In the genomic region with DNA sequence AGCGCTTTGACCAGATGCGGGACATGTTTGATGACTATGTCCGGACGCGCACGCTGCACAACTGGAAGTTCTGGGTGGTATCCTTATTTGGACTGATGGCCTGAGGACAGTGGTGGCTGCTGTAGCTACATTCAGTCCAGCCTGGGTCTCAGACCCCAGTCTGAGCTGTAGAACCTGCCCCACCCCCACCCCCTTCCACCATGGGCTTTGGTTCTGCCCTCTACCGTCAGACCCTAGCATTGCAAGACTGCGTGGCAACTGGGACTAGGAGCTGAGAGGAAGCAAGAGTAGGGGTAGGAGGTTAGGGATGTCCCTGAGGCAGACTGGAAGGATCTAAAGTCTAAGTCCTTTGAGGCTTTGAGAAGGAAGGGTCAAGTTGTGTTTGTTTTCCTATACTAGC, we compare ENCODE assay signal across 8 mouse cellular contexts. TPM values are rescaled to one million over a fixed set of nuclear protein-coding genes. Genes with fewer than 3 reads are reported as not detected.
DNase-seq lines count a peak whose midpoint lies in the region; ATAC-seq and TF ChIP-seq lines count a peak whose summit lies in the region.

No protein-coding gene starts in this region.

- H3K4me2 ChIP-seq in hindbrain, embryonic 16.5 days (ENCODE audit: low read length), result peak overlapping the region; percentile 57
- peak overlapping the region; percentile 38; the same call in 1 of the 2 replicates for H3K4me2 ChIP-seq in neural tube, embryonic 14.5 days (ENCODE audit: low read depth, low read length)

- H3K36me3 ChIP-seq in G1E (replicated peaks), result no peaks in the 10 kb centered on the region
- H3K36me3 ChIP-seq in hindbrain, embryonic 16.5 days (ENCODE audit: control insufficient read depth, insufficient read depth, low read length), result no peaks in the 10 kb centered on the region
- no peaks in the 10 kb centered on the region for H3K36me3 ChIP-seq in neural tube, embryonic 14.5 days (ENCODE audit: control insufficient read depth, insufficient read depth, low read length)

- no peak overlapping the region for H3K27ac ChIP-seq in embryonic fibroblast, embryonic 13.5 days (ENCODE audit: insufficient read depth, low read length)
- no peak overlapping the region for H3K27ac ChIP-seq in hindbrain, embryonic 16.5 days (ENCODE audit: low read depth, low read length)
- H3K27ac ChIP-seq in neural tube, embryonic 14.5 days (ENCODE audit: low read depth, low read length), result no peak overlapping the region

- WGBS in hindbrain, embryonic 16.5 days, result 7% methylated on average over 8 of the region's 8 CpGs
- 8% methylated on average over 8 of the region's 8 CpGs for WGBS in lung, adult 2 months
- 6% methylated on average over 8 of the region's 8 CpGs for WGBS in neural tube, embryonic 14.5 days

- no peak overlapping the region for H3K9ac ChIP-seq in hindbrain, embryonic 16.5 days (ENCODE audit: low read depth, low read length)
- H3K9ac ChIP-seq in neural tube, embryonic 14.5 days (replicated peaks; ENCODE audit: low read depth, low read length), result no peak overlapping the region

- peak; percentile 39 to 51 for DNase-seq in cerebellum, postnatal 10 days
- DNase-seq in cerebellum, adult 9-10 months, result no peak
- DNase-seq in G1E (ENCODE audit: low spot score), result no peak
- DNase-seq in lung, adult 2 months, result peak; percentile 30
- no peak for DNase-seq in frontal cortex, postnatal 36 days (ENCODE audit: low spot score in 2 of 2)

- TF ChIP-seq POLR2A in embryonic fibroblast, embryonic 13.5 days (IDR thresholded peaks at IDR 0.05; ENCODE audit: low read depth, low read length), result no peak
- TF ChIP-seq POLR2A in lung, adult 2 months (IDR thresholded peaks at IDR 0.05; ENCODE audit: borderline replicate concordance, extremely low read depth, low read depth, low read length), result no peak

- peak overlapping the region; percentile 59 for H3K4me3 ChIP-seq in G1E (ENCODE audit: low read depth, low read length)
- peak overlapping the region; percentile 21; the same call in 1 of the 2 replicates for H3K4me3 ChIP-seq in embryonic fibroblast, embryonic 13.5 days (ENCODE audit: insufficient read depth, low read length)
- H3K4me3 ChIP-seq in hindbrain, embryonic 16.5 days (ENCODE audit: low read length), result peak overlapping the region; percentile 32
- peak overlapping the region; percentile 9 for H3K4me3 ChIP-seq in lung, adult 2 months (replicated peaks; ENCODE audit: extremely low read depth, low read depth, low read length)
- H3K4me3 ChIP-seq in neural tube, embryonic 14.5 days (ENCODE audit: low read depth, low read length), result no peak overlapping the region

- peaks cover 8% of the 10 kb centered on the region for H3K9me3 ChIP-seq in G1E (replicated peaks)
- no peaks in the 10 kb centered on the region for H3K9me3 ChIP-seq in hindbrain, embryonic 16.5 days (ENCODE audit: control insufficient read depth, low read length)
- no peaks in the 10 kb centered on the region for H3K9me3 ChIP-seq in neural tube, embryonic 14.5 days (ENCODE audit: control insufficient read depth, low read length)

- H3K4me1 ChIP-seq in G1E (ENCODE audit: insufficient read depth, low read depth, low read length), result peaks cover 21% of the 10 kb centered on the region
- H3K4me1 ChIP-seq in embryonic fibroblast, embryonic 13.5 days (ENCODE audit: control insufficient read depth, insufficient read depth, low read length), result no peaks in the 10 kb centered on the region
- H3K4me1 ChIP-seq in hindbrain, embryonic 16.5 days (ENCODE audit: control insufficient read depth, insufficient read depth, low read depth, low read length), result peaks cover 5% of the 10 kb centered on the region; the same call in 1 of the 2 replicates
- no peaks in the 10 kb centered on the region for H3K4me1 ChIP-seq in lung, adult 2 months (ENCODE audit: control insufficient read depth, insufficient read depth, low read length)
- H3K4me1 ChIP-seq in neural tube, embryonic 14.5 days (ENCODE audit: control insufficient read depth, insufficient read depth, low read length), result no peaks in the 10 kb centered on the region

- no peak for ATAC-seq in G1E (ENCODE audit: extremely low read depth, insufficient number of reproducible peaks, low FRiP score, poor library complexity, severe bottlenecking)
- ATAC-seq in hindbrain, embryonic 16.5 days, result no peak
- ATAC-seq in neural tube, embryonic 14.5 days (ENCODE audit: low read depth), result no peak

- peaks cover 56% of the 10 kb centered on the region for H3K27me3 ChIP-seq in G1E (ENCODE audit: insufficient read depth, low read length)
- peaks cover 23% of the 10 kb centered on the region for H3K27me3 ChIP-seq in hindbrain, embryonic 16.5 days (replicated peaks; ENCODE audit: control insufficient read depth, insufficient read depth, low read length)
- peaks cover 20% of the 10 kb centered on the region for H3K27me3 ChIP-seq in neural tube, embryonic 14.5 days (ENCODE audit: control insufficient read depth, insufficient read depth, low read length)

- peak; percentile 29; the same call in 1 of the 2 replicates for TF ChIP-seq CTCF in G1E (IDR thresholded peaks at IDR 0.05; ENCODE audit: low read depth, low read length)
- TF ChIP-seq CTCF in embryonic fibroblast, embryonic 13.5 days (IDR thresholded peaks at IDR 0.05; ENCODE audit: borderline replicate concordance, insufficient read depth, low read length), result peak; percentile 67; the same call in 1 of the 2 replicates
- TF ChIP-seq CTCF in lung, adult 2 months (IDR thresholded peaks at IDR 0.05; ENCODE audit: insufficient read depth, low read length), result peak; percentile 57

RNA-seq across cellular contexts. Expression of a gene that starts 14.9 kb away (rescaled TPM):
- total RNA-seq in G1E (2014; fragmentation: Nextera tagmentation) (27.9 and 37.2 TPM in 2 replicates), G1E (2017) (21.5 and 25.1 TPM in 2 replicates)
- polyA plus RNA-seq in G1E (2012), result 18.2 and 22.5 TPM in 2 replicates
- 17.4 and 24.9 TPM in 2 replicates for polyA plus RNA-seq in embryonic fibroblast, embryonic 13.5 days (2011; ENCODE audit: insufficient read length, low read depth, missing spikeins)
- 15.0 and 17.2 TPM in 2 replicates for polyA plus RNA-seq in hindbrain, embryonic 16.5 days (2015; fragmentation: Nextera tagmentation; extraction: Ambion mirVana)
- 8.1 and 8.3 TPM in 2 replicates for polyA plus RNA-seq in lung, adult 2 months (2012; rRNA removed)
- polyA plus RNA-seq in neural tube, embryonic 14.5 days (2014; fragmentation: Nextera tagmentation; extraction: Ambion mirVana), result 16.4 and 17.2 TPM in 2 replicates

RNA-seq across cellular contexts. Expression of a gene that starts 33.5 kb away (rescaled TPM):
- total RNA-seq in G1E (2014; fragmentation: Nextera tagmentation) (33.6 and 54.5 TPM in 2 replicates), G1E (2017) (23.5 and 27.9 TPM in 2 replicates)
- 51.1 and 52.4 TPM in 2 replicates for polyA plus RNA-seq in G1E (2012)
- polyA plus RNA-seq in embryonic fibroblast, embryonic 13.5 days (2011; ENCODE audit: insufficient read length, low read depth, missing spikeins), result 31.0 and 41.7 TPM in 2 replicates
- 35.9 and 37.9 TPM in 2 replicates for polyA plus RNA-seq in hindbrain, embryonic 16.5 days (2015; fragmentation: Nextera tagmentation; extraction: Ambion mirVana)
- 37.3 and 42.9 TPM in 2 replicates for polyA plus RNA-seq in lung, adult 2 months (2012; rRNA removed)
- 40.0 and 41.6 TPM in 2 replicates for polyA plus RNA-seq in neural tube, embryonic 14.5 days (2014; fragmentation: Nextera tagmentation; extraction: Ambion mirVana)

RNA-seq across cellular contexts. Expression of a gene that starts 44.8 kb away (rescaled TPM):
- not detected in 2 replicates for total RNA-seq in G1E (2014; fragmentation: Nextera tagmentation)
- total RNA-seq in G1E (2017), result 0.06 and 0.22 TPM in 2 replicates
- polyA plus RNA-seq in G1E (2012), result not detected in 2 replicates
- not detected in 2 replicates for polyA plus RNA-seq in embryonic fibroblast, embryonic 13.5 days (2011; ENCODE audit: insufficient read length, low read depth, missing spikeins)
- polyA plus RNA-seq in hindbrain, embryonic 16.5 days (2015; fragmentation: Nextera tagmentation; extraction: Ambion mirVana), result 0.66 and 0.84 TPM in 2 replicates
- polyA plus RNA-seq in lung, adult 2 months (2012; rRNA removed), result 17.8 and 28.5 TPM in 2 replicates
- 0.27 and 0.89 TPM in 2 replicates for polyA plus RNA-seq in neural tube, embryonic 14.5 days (2014; fragmentation: Nextera tagmentation; extraction: Ambion mirVana)

RNA-seq across cellular contexts. Expression of a gene that starts 52.5 kb away (rescaled TPM):
- total RNA-seq in G1E (2014; fragmentation: Nextera tagmentation) (223 and 232 TPM in 2 replicates), G1E (2017) (159 and 187 TPM in 2 replicates)
- polyA plus RNA-seq in G1E (2012), result 65.7 and 67.9 TPM in 2 replicates
- polyA plus RNA-seq in embryonic fibroblast, embryonic 13.5 days (2011; ENCODE audit: insufficient read length, low read depth, missing spikeins), result 73.5 and 84.1 TPM in 2 replicates
- 20.5 and 21.6 TPM in 2 replicates for polyA plus RNA-seq in hindbrain, embryonic 16.5 days (2015; fragmentation: Nextera tagmentation; extraction: Ambion mirVana)
- 22.2 and 23.4 TPM in 2 replicates for polyA plus RNA-seq in lung, adult 2 months (2012; rRNA removed)
- 35.0 and 37.3 TPM in 2 replicates for polyA plus RNA-seq in neural tube, embryonic 14.5 days (2014; fragmentation: Nextera tagmentation; extraction: Ambion mirVana)

RNA-seq across cellular contexts. Expression of a gene that starts 56.5 kb away (rescaled TPM):
- not detected in 2 replicates for total RNA-seq in G1E (2014; fragmentation: Nextera tagmentation)
- not detected in 2 replicates for total RNA-seq in G1E (2017)
- polyA plus RNA-seq in G1E (2012), result 0.41 and 0.72 TPM in 2 replicates
- 3.0 and 4.0 TPM in 2 replicates for polyA plus RNA-seq in embryonic fibroblast, embryonic 13.5 days (2011; ENCODE audit: insufficient read length, low read depth, missing spikeins)
- polyA plus RNA-seq in hindbrain, embryonic 16.5 days (2015; fragmentation: Nextera tagmentation; extraction: Ambion mirVana), result 29.4 and 29.8 TPM in 2 replicates
- polyA plus RNA-seq in lung, adult 2 months (2012; rRNA removed), result 2.3 and 3.0 TPM in 2 replicates
- 26.9 and 28.8 TPM in 2 replicates for polyA plus RNA-seq in neural tube, embryonic 14.5 days (2014; fragmentation: Nextera tagmentation; extraction: Ambion mirVana)

Comparison
In these comparisons a context has a peak if more than half of its experiments do, and no peak if none do; other contexts are left out.
1. DNase-seq: peak in cerebellum, postnatal 10 days (2 of 2) and lung, adult 2 months (single experiment); none in cerebellum, adult 9-10 months (single experiment), G1E (single experiment) and frontal cortex, postnatal 36 days (0 of 2).
2. Peak in every context shown above with its lines, with median percentiles within 50 percentile points of each other: CTCF ChIP-seq.